Mouse (Mus musculus) neural tube, embryonic 12.5 days (tissue): ENCODE measurements around the gene Fam102a. TPM values are rescaled to one million over a fixed set of nuclear protein-coding genes. Genes with fewer than 3 reads are reported as not detected.
"Not testable (repeated sequence)": the region's sequence is repeated elsewhere in the genome, so short reads cannot be mapped to it uniquely, and the experiment has no call there.

Experiments used
- ATAC-seq: fragments of 200-750 bp; cut with Nextera tagmentation; 2 replicates; pipeline ENCODE4 v1.8.0; 2017; ENCODE audit warnings: low read depth, mild to moderate bottlenecking, moderate TSS enrichment, moderate library complexity; ENCODE audit not compliant: low FRiP score
- H3K27ac ChIP-seq: fragments of 300-500 bp; sonication (generic); 2 replicates; pipeline ENCODE4 v1.5.1; 2016
- H3K27me3 ChIP-seq: fragments of 300-500 bp; sonication (generic); replicated peaks from 2 replicates; pipeline ENCODE4 v1.6.1; 2016; ENCODE audit warnings: mild to moderate bottlenecking
- H3K36me3 ChIP-seq: fragments of 300-500 bp; sonication (generic); 2 replicates; pipeline ENCODE4 v1.6.1; 2016; ENCODE audit warnings: mild to moderate bottlenecking
- H3K4me1 ChIP-seq: fragments of 300-500 bp; sonication (generic); 2 replicates; pipeline ENCODE4 v1.6.1; 2016
- H3K4me2 ChIP-seq: fragments of 300-500 bp; sonication (generic); replicated peaks from 2 replicates; pipeline ENCODE4 v1.6.1; 2016; ENCODE audit warnings: mild to moderate bottlenecking
- H3K4me3 ChIP-seq: fragments of 300-500 bp; sonication (generic); 2 replicates; pipeline ENCODE4 v1.5.1; 2016
- H3K9ac ChIP-seq: fragments of 300-500 bp; sonication (generic); 2 replicates; pipeline ENCODE4 v1.6.1; 2016; ENCODE audit warnings: mild to moderate bottlenecking
- H3K9me3 ChIP-seq: fragments of 300-500 bp; sonication (generic); 2 replicates; pipeline ENCODE4 v1.6.1; 2016; ENCODE audit warnings: mild to moderate bottlenecking
- WGBS: fragments of 180-500 bp; shearing (Covaris S2); methylation state at CpG from one replicate; pipeline ENCODE4 v1.1.7; 2016; 5-methylcytosine and 5-hydroxymethylcytosine counted together
- polyA plus RNA-seq: library from polyadenylated mRNA; unstranded; fragments of >200 nt; fragmentation: Nextera tagmentation; extraction: Ambion mirVana; gene quantifications from 2 replicates; pipeline ENCODE4 v1.2.1, GENCODE M21; 2016

Gene Fam102a
- polyA plus RNA-seq = 11.5 and 14.4 TPM in 2 replicates

GRCm38 (mm10) chr2:32534733-32535471, at the start of gene Fam102a:
TSS of gene Fam102a (plus strand) at chr2:32535332.
- H3K27me3 ChIP-seq = no peaks in the 10 kb centered on the region
- peak within 1 kb of the TSS; percentile 90 for H3K4me2 ChIP-seq
- WGBS = under 1% methylated on average over 67 of the region's 67 CpGs
- H3K27ac ChIP-seq = peak within 1 kb of the TSS; percentile 86
- peak; percentile 95 for ATAC-seq
- H3K9ac ChIP-seq = peak within 1 kb of the TSS; percentile 95
- H3K4me3 ChIP-seq = peak within 1 kb of the TSS; percentile 87
- H3K4me1 ChIP-seq = peaks cover 54% of the 10 kb centered on the region
- no peaks in the 10 kb centered on the region for H3K9me3 ChIP-seq
- no peaks in the 10 kb centered on the region for H3K36me3 ChIP-seq

- Histone ChIP-seq H3K4me2 (no peak overlapping the region), H3K27ac (no peak overlapping the region), H3K27me3 (no peaks in the 10 kb centered on the region), H3K9ac (0 out of 2 replicates have a peak overlapping the region, but pooled peaks have one; percentile 18), H3K9me3 (no peaks in the 10 kb centered on the region), H3K4me1 (no peaks in the 10 kb centered on the region), H3K4me3 (no peak overlapping the region), H3K36me3 (no peaks in the 10 kb centered on the region)
- no peak for ATAC-seq
- 89% methylated on average over 4 of the region's 4 CpGs for WGBS
These were observed 49.4 kb upstream of the Fam102a start for GRCm38 (mm10) chr2:32485751-32486150.

GRCm38 (mm10) chr2:32486155-32486554, 49.0 kb upstream of the Fam102a start:
- Histone ChIP-seq H3K9me3 (no peaks in the 10 kb centered on the region), H3K4me2 (no peak overlapping the region), H3K36me3 (no peaks in the 10 kb centered on the region), H3K27ac (no peak overlapping the region), H3K4me1 (no peaks in the 10 kb centered on the region), H3K27me3 (no peaks in the 10 kb centered on the region), H3K4me3 (no peak overlapping the region), H3K9ac (0 out of 2 replicates have a peak overlapping the region, but pooled peaks have one; percentile 18)
- ATAC-seq = no peak
- WGBS = 93% methylated on average over 9 of the region's 9 CpGs

GRCm38 (mm10) chr2:32487124-32487623, 48.0 kb upstream of the Fam102a start:
- H3K9me3 ChIP-seq = no peaks in the 10 kb centered on the region
- no peak overlapping the region for H3K4me2 ChIP-seq
- ATAC-seq = 0 out of 2 replicates have a peak, but pooled peaks have one; percentile 27
- H3K4me1 ChIP-seq = no peaks in the 10 kb centered on the region
- no peak overlapping the region for H3K4me3 ChIP-seq
- H3K9ac ChIP-seq = no peak overlapping the region
- H3K36me3 ChIP-seq = no peaks in the 10 kb centered on the region
- H3K27ac ChIP-seq = no peak overlapping the region
- 3% methylated on average over 6 of the region's 6 CpGs for WGBS
- no peaks in the 10 kb centered on the region for H3K27me3 ChIP-seq

GRCm38 (mm10) chr2:32488679-32489078, 46.5 kb upstream of the Fam102a start:
- Histone ChIP-seq H3K4me1 (no peaks in the 10 kb centered on the region), H3K4me3 (no peak overlapping the region), H3K4me2 (no peak overlapping the region), H3K9ac (no peak overlapping the region), H3K36me3 (no peaks in the 10 kb centered on the region), H3K27me3 (no peaks in the 10 kb centered on the region), H3K27ac (no peak overlapping the region), H3K9me3 (no peaks in the 10 kb centered on the region)
- WGBS = 1% methylated on average over 5 of the region's 5 CpGs
- ATAC-seq = peak; percentile 14; the same call in 1 of the 2 replicates

- ATAC-seq, H3K9me3 ChIP-seq, H3K4me2 ChIP-seq, H3K9ac ChIP-seq, H3K27me3 ChIP-seq, H3K4me3 ChIP-seq, H3K27ac ChIP-seq, H3K4me1 ChIP-seq, H3K36me3 ChIP-seq: not testable (repeated sequence)
These were observed 44.4 kb upstream of the Fam102a start for GRCm38 (mm10) chr2:32490730-32491129.

- no peak overlapping the region for H3K27ac ChIP-seq
- no peak overlapping the region for H3K4me3 ChIP-seq
- no peaks in the 10 kb centered on the region; the same call in 1 of the 2 replicates for H3K27me3 ChIP-seq
- H3K9ac ChIP-seq = no peak overlapping the region
- no peak for ATAC-seq
- H3K9me3 ChIP-seq = no peaks in the 10 kb centered on the region
- no peaks in the 10 kb centered on the region for H3K36me3 ChIP-seq
- no peak overlapping the region for H3K4me2 ChIP-seq
- H3K4me1 ChIP-seq = no peaks in the 10 kb centered on the region
- WGBS = 72% methylated on average over 2 of the region's 2 CpGs
These were observed 42.5 kb upstream of the Fam102a start for GRCm38 (mm10) chr2:32492661-32493060.

- Histone ChIP-seq H3K36me3 (no peaks in the 10 kb centered on the region), H3K4me2 (no peak overlapping the region), H3K4me3 (no peak overlapping the region), H3K27ac (no peak overlapping the region), H3K27me3 (no peaks in the 10 kb centered on the region; the same call in 1 of the 2 replicates), H3K9ac (no peak overlapping the region), H3K4me1 (no peaks in the 10 kb centered on the region), H3K9me3 (no peaks in the 10 kb centered on the region)
- ATAC-seq = no peak
- WGBS = 82% methylated on average over 12 of the region's 12 CpGs
These were observed 41.8 kb upstream of the Fam102a start for GRCm38 (mm10) chr2:32493301-32493701.

GRCm38 (mm10) chr2:32494522-32494921, 40.6 kb upstream of the Fam102a start:
- Histone ChIP-seq H3K27ac (no peak overlapping the region), H3K36me3 (no peaks in the 10 kb centered on the region), H3K4me2 (no peak overlapping the region), H3K9ac (no peak overlapping the region), H3K27me3 (no peaks in the 10 kb centered on the region; the same call in 1 of the 2 replicates), H3K9me3 (peaks cover 6% of the 10 kb centered on the region; the same call in 1 of the 2 replicates), H3K4me3 (no peak overlapping the region), H3K4me1 (no peaks in the 10 kb centered on the region)
- WGBS = 70% methylated on average over 2 of the region's 2 CpGs
- ATAC-seq = no peak

- Histone ChIP-seq H3K27me3 (no peaks in the 10 kb centered on the region; the same call in 1 of the 2 replicates), H3K4me2 (no peak overlapping the region), H3K9ac (no peak overlapping the region), H3K4me1 (no peaks in the 10 kb centered on the region), H3K36me3 (no peaks in the 10 kb centered on the region), H3K4me3 (no peak overlapping the region), H3K9me3 (peaks cover 6% of the 10 kb centered on the region; the same call in 1 of the 2 replicates), H3K27ac (no peak overlapping the region)
- WGBS = 85% methylated on average over 20 of the region's 20 CpGs
- no peak for ATAC-seq
These were observed 39.9 kb upstream of the Fam102a start for GRCm38 (mm10) chr2:32495185-32495726.

GRCm38 (mm10) chr2:32496190-32496589, 38.9 kb upstream of the Fam102a start:
- WGBS = 72% methylated on average over 5 of the region's 5 CpGs
- Histone ChIP-seq H3K9ac (no peak overlapping the region), H3K4me1 (no peaks in the 10 kb centered on the region), H3K4me2 (no peak overlapping the region), H3K36me3 (no peaks in the 10 kb centered on the region), H3K4me3 (no peak overlapping the region), H3K9me3 (peaks cover 6% of the 10 kb centered on the region; the same call in 1 of the 2 replicates), H3K27ac (no peak overlapping the region), H3K27me3 (no peaks in the 10 kb centered on the region; the same call in 1 of the 2 replicates)
- no peak for ATAC-seq

GRCm38 (mm10) chr2:32499365-32499764, 35.8 kb upstream of the Fam102a start:
- ATAC-seq = no peak
- Histone ChIP-seq H3K27ac (no peak overlapping the region), H3K4me3 (no peak overlapping the region), H3K27me3 (no peaks in the 10 kb centered on the region), H3K4me2 (no peak overlapping the region), H3K9ac (no peak overlapping the region), H3K36me3 (no peaks in the 10 kb centered on the region), H3K9me3 (peaks cover 6% of the 10 kb centered on the region; the same call in 1 of the 2 replicates), H3K4me1 (no peaks in the 10 kb centered on the region)
- WGBS = 89% methylated on average over 4 of the region's 4 CpGs
